Mouse (Mus musculus): ENCODE measurements around the gene Tmem128.

Tmem128 gene

GRCm38 (mm10) chr5:38260107-38260682, at the start of gene Tmem128:
Gene Tmem128 (plus strand): TSS chr5:38260185.
- peak; percentile 60 for DNase-seq (ENCODE audit: low spot score)

- no peak for DNase-seq (ENCODE audit: low spot score)
Observed at GRCm38 (mm10) chr5:38211691-38212090, 48.3 kb upstream of the Tmem128 start.

- no peak for DNase-seq (ENCODE audit: low spot score)
Observed at GRCm38 (mm10) chr5:38213009-38213408, 47.0 kb upstream of the Tmem128 start.

GRCm38 (mm10) chr5:38219771-38220307, 40.1 kb upstream of the Tmem128 start:
- DNase-seq (ENCODE audit: low spot score) = peak; percentile 31

GRCm38 (mm10) chr5:38220328-38220912, 39.6 kb upstream of the Tmem128 start, which contains the start of the genes Zbtb49 and Lyar:
Gene Zbtb49 (minus strand): TSS chr5:38220457.
Gene Lyar (plus strand): TSS chr5:38220470.
- DNase-seq (ENCODE audit: low spot score) = peak; percentile 88

- DNase-seq (ENCODE audit: low spot score) = peak; percentile 39
Observed at GRCm38 (mm10) chr5:38235422-38235821, 24.6 kb upstream of the Tmem128 start.

GRCm38 (mm10) chr5:38236627-38237026, 23.4 kb upstream of the Tmem128 start:
- no peak for DNase-seq (ENCODE audit: low spot score)

GRCm38 (mm10) chr5:38240727-38241472, 19.1 kb upstream of the Tmem128 start:
- no peak for DNase-seq (ENCODE audit: low spot score)

- DNase-seq (ENCODE audit: low spot score) = no peak
Observed at GRCm38 (mm10) chr5:38241473-38241834, 18.5 kb upstream of the Tmem128 start.

- no peak for DNase-seq (ENCODE audit: low spot score)
Observed at GRCm38 (mm10) chr5:38241966-38242365, 18.0 kb upstream of the Tmem128 start.

GRCm38 (mm10) chr5:38255195-38255594, 4.8 kb upstream of the Tmem128 start:
- peak; percentile 23 for DNase-seq (ENCODE audit: low spot score)

- no peak for DNase-seq (ENCODE audit: low spot score)
Observed at GRCm38 (mm10) chr5:38255644-38256043, 4.3 kb upstream of the Tmem128 start.

GRCm38 (mm10) chr5:38256551-38256950, 3.4 kb upstream of the Tmem128 start:
- no peak for DNase-seq (ENCODE audit: low spot score)

GRCm38 (mm10) chr5:38258034-38258772, 1.8 kb upstream of the Tmem128 start:
- DNase-seq (ENCODE audit: low spot score) = no peak

- no peak for DNase-seq (ENCODE audit: low spot score)
Observed at GRCm38 (mm10) chr5:38258773-38259146, 1.2 kb upstream of the Tmem128 start.

GRCm38 (mm10) chr5:38259455-38260106, 404 bp upstream of the Tmem128 start:
- no peak for DNase-seq (ENCODE audit: low spot score)

- DNase-seq (ENCODE audit: low spot score) = no peak
Observed at GRCm38 (mm10) chr5:38270942-38271341, 11.0 kb downstream of the Tmem128 start.

- no peak for DNase-seq (ENCODE audit: low spot score)
Observed at GRCm38 (mm10) chr5:38273831-38274230, 13.8 kb downstream of the Tmem128 start.

- no peak for DNase-seq (ENCODE audit: low spot score)
Observed at GRCm38 (mm10) chr5:38275771-38276170, 15.8 kb downstream of the Tmem128 start, which contains the start of gene Otop1. Gene Otop1 (plus strand): TSS chr5:38275972.

GRCm38 (mm10) chr5:38276451-38276850, 16.5 kb downstream of the Tmem128 start:
- DNase-seq (ENCODE audit: low spot score) = no peak

GRCm38 (mm10) chr5:38277098-38277866, 17.3 kb downstream of the Tmem128 start:
- no peak for DNase-seq (ENCODE audit: low spot score)

Measured in c-Kit-positive CD71-positive TER-119-positive erythroid progenitor cells, embryonic 14.5 days (primary cell).